Mouse (Mus musculus) spleen, adult 2 months (tissue): ENCODE data around the gene Fadd.

Source experiments
- CTCF ChIP-seq: fragments of 200-500 bp; IDR thresholded peaks from 2 replicates; pipeline ENCODE4 v1.5.1; 2011; ENCODE audit warnings: mild to moderate bottlenecking, inconsistent platforms; ENCODE audit not compliant: insufficient read depth, insufficient read length, insufficient replicate concordance; ENCODE audit errors: extremely low read depth
- POLR2A ChIP-seq: fragments of 200-500 bp; IDR thresholded peaks from 2 replicates; pipeline ENCODE4 v1.6.1; 2011; ENCODE audit warnings: low read depth, low read length, inconsistent platforms

- TF ChIP-seq POLR2A (no peak), CTCF (no peak)
Measured at GRCm38 (mm10) chr7:144552274-144552673, 30.0 kb downstream of the Fadd start.
